Mouse (Mus musculus) cerebellum, adult 2 months (tissue): ENCODE data around the gene Ky. TPM values are rescaled to one million over a fixed set of nuclear protein-coding genes. Genes with fewer than 3 reads are reported as not detected.

Source experiments
- DNase-seq, 2 experiments: peaks; one replicate each; pipeline ENCODE4 v3.0.0; 2021
- H3K27ac ChIP-seq: fragments of 200-500 bp; 2 replicates; pipeline ENCODE4 v1.5.1; 2012; ENCODE audit warnings: low read length, control low read depth, inconsistent platforms; ENCODE audit not compliant: insufficient read depth
- H3K27me3 ChIP-seq: fragments of 200-500 bp; 2 replicates; pipeline ENCODE4 v1.6.1; 2012; ENCODE audit warnings: inconsistent platforms, mild to moderate bottlenecking, low read length, moderate library complexity; ENCODE audit not compliant: control insufficient read depth, insufficient read depth
- H3K4me1 ChIP-seq: fragments of 200-500 bp; 2 replicates; pipeline ENCODE4 v1.6.1; 2011; ENCODE audit warnings: low read length; ENCODE audit not compliant: control insufficient read depth, insufficient read depth
- H3K4me3 ChIP-seq: fragments of 200-500 bp; replicated peaks from 2 replicates; pipeline ENCODE3; 2011; ENCODE audit warnings: mild to moderate bottlenecking, low read depth, low read length, control low read depth; ENCODE audit not compliant: insufficient read depth
- CTCF ChIP-seq: fragments of 200-500 bp; IDR thresholded peaks from 2 replicates; pipeline ENCODE4 v1.5.1; 2011; ENCODE audit warnings: low read depth, mild to moderate bottlenecking, control low read depth, low read length, moderate library complexity, borderline replicate concordance; ENCODE audit not compliant: insufficient read depth
- POLR2A ChIP-seq: fragments of 200-500 bp; IDR thresholded peaks from 2 replicates; pipeline ENCODE4 v1.6.1; 2011; ENCODE audit warnings: low read length, control low read depth, borderline replicate concordance; ENCODE audit not compliant: insufficient read depth
- WGBS: fragments of 180-500 bp; shearing (Covaris S2); methylation state at CpG from one replicate; pipeline ENCODE4 v1.1.7; 2018; 5-methylcytosine and 5-hydroxymethylcytosine counted together
- polyA plus RNA-seq: library from polyadenylated mRNA; depleted of rRNA; stranded (reverse); fragments of >200 nt; gene quantifications from 2 replicates; pipeline ENCODE4 v1.2.3, GENCODE M21; 2012

The Ky gene
- polyA plus RNA-seq, 1 experiment = 3.7 TPM

DNA sequence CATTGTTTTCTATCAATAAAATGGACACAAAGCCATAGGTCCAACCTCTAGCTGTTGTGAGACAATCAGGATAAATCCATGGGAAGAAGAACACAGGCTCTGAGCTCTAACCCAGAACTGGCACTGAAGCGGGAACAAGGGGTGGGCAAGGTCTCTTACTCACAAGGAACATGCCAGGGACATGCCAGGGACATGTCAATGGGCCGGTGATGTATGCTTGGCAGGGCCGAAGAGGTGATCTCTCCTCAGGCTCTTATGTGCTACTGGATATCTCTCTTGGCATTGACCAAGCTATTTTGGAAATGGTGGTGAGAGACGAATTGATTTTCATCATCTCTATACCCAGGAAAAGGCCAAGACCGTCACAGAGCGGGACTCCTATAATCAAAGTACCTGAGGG, 6.8 kb upstream of the Ky start:
- Histone ChIP-seq H3K27me3 (no peaks in the 10 kb centered on the region), H3K4me3 (no peak overlapping the region), H3K27ac (no peak overlapping the region), H3K4me1 (peaks cover 31% of the 10 kb centered on the region)
- TF ChIP-seq CTCF (no peak), POLR2A (no peak)
- WGBS = 84% methylated on average over 6 of the region's 6 CpGs
- peak in 1 of 2 experiments; percentile 15 for DNase-seq

DNA sequence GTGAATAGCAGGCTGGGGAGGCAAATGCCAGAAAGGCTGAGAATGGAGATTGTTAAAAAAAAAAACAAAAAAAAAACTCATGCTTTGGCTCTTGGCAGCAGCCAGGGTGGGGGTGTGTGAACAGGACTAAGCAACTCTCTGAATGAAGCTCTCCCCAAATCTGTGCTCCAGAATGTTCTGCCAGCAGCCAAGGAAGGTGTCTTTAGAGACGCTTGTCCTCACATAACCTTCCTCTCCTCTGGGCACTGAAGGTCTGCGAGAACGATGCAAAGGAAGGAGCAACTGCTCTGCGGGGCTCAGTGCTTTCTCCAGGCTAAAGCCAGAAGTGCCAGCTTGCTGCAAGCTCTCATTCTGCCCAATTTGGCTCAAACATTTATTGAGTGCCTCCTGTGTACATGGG, 6.3 kb upstream of the Ky start:
- Histone ChIP-seq H3K27ac (no peak overlapping the region), H3K4me1 (peaks cover 31% of the 10 kb centered on the region), H3K27me3 (no peaks in the 10 kb centered on the region), H3K4me3 (no peak overlapping the region)
- TF ChIP-seq CTCF (no peak), POLR2A (no peak)
- DNase-seq = peak; percentile 36 to 55
- WGBS = 16% methylated on average over 4 of the region's 4 CpGs

DNA sequence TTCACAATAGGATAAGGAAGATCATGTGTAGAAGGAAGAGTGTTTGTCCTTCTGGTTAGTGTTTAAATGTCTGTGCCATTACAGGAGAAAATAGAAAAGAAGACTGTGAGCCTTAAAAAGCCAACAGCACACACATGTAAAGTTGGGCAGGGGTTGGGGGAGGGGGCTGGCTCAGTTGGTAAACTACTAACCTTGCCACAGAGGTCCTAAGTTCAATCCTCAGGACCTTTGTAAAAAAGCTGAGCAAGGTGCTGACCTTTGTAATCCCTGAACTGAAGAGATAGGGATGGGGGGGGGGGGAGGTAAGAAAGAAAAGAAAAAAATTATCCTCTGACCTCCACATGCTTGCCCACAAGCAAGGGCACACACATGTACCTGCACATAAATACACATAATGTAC, 5.8 kb upstream of the Ky start:
- H3K27me3 ChIP-seq = no peaks in the 10 kb centered on the region
- TF ChIP-seq CTCF (no peak), POLR2A (no peak)
- H3K27ac ChIP-seq = no peak overlapping the region
- DNase-seq = no peak
- H3K4me1 ChIP-seq = peaks cover 33% of the 10 kb centered on the region
- H3K4me3 ChIP-seq = no peak overlapping the region

DNA sequence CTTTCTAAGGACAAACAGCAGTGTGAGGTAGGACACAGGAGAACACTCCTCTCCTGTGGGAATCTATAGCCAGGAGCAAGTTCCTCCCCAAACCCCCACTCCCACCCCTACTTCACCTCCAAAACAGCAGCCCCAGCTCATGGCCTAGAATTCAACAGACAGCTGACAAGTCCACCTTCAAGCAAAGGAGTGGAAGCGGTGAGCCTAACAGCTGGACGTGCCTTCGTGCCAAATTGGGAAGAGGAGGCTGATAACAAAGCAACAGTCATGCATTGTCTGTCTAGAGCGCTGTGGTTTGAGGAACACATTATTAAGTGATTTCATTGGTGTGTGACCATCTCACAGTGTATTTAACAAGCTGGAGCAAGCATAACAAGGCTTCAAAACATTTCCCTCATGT, 4.4 kb upstream of the Ky start:
- TF ChIP-seq CTCF (no peak), POLR2A (no peak)
- no peaks in the 10 kb centered on the region for H3K27me3 ChIP-seq
- no peak for DNase-seq
- peaks cover 35% of the 10 kb centered on the region for H3K4me1 ChIP-seq
- WGBS = 79% methylated on average over 4 of the region's 4 CpGs
- no peak overlapping the region for H3K4me3 ChIP-seq
- no peak overlapping the region for H3K27ac ChIP-seq

DNA sequence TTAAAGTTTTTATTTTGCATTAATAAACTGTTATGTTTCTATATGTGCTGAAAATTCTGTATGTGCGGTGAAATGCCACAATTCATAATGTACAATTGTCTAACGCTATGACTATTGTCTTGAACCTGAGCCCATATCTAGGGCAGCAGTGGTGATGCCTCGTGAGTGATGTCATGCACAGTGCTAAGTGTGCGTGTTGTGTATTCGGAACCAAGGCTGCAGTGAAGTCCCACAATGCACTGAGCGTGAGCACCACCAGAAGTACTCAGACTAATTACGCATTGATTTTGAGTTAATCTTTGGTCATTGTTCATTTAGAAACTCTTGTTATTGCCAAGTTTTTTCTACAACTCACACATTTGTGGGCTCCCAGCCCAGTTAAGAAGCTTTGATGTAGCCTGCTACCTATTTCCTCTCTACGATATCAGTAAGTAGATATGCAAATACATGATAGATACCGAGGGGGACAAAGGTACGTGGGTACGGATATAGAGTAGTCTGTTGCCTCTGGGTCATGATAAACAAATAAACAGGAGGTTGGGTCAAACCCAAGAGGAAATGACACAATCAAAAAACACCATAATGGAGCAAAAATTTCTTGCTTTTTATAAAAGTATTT, 3.4 kb upstream of the Ky start:
- WGBS = 91% methylated on average over 11 of the region's 11 CpGs
- no peak overlapping the region for H3K4me3 ChIP-seq
- peaks cover 25% of the 10 kb centered on the region for H3K4me1 ChIP-seq
- no peaks in the 10 kb centered on the region for H3K27me3 ChIP-seq
- TF ChIP-seq CTCF (no peak), POLR2A (no peak)
- H3K27ac ChIP-seq = no peak overlapping the region
- DNase-seq = no peak

DNA sequence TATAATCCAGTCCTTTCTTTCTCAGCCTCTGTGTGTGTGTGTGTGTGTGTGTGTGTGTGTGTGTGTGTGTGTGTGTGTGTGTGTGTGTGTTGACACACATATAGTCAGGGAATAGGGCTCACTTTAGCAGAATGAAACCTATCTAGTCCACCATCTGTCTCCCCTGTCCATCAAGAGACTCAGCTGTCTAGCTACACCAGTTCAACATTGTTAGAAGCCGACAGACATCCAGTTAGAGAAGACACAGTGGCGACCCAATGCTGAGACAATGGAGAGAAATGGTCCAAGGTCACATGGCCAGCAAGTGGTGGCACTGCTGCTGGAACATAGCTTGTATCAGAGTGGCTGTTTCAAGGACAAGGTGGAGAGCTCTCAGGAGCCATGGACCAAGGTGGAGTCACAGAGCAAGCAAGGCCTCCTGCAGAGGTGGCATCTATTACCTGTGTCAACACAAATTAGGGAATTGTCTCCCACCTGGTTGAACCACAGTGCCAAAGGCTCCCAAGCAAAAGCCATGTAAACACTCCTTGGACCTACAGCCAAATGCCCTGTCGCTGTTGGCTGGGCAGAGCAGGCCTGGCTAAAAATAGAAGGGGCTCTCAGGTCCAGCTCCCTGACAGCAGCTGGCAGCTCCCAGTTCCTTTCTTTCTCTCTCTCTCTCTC, 703 bp upstream of the Ky start:
- peak; percentile 40 to 64 for DNase-seq
- TF ChIP-seq CTCF = no peak
- TF ChIP-seq POLR2A = no peak
- WGBS = 38% methylated on average over 3 of the region's 3 CpGs
- H3K27ac ChIP-seq = no peak overlapping the region
- peaks cover 8% of the 10 kb centered on the region for H3K4me1 ChIP-seq
- no peak overlapping the region for H3K4me3 ChIP-seq
- no peaks in the 10 kb centered on the region for H3K27me3 ChIP-seq

DNA sequence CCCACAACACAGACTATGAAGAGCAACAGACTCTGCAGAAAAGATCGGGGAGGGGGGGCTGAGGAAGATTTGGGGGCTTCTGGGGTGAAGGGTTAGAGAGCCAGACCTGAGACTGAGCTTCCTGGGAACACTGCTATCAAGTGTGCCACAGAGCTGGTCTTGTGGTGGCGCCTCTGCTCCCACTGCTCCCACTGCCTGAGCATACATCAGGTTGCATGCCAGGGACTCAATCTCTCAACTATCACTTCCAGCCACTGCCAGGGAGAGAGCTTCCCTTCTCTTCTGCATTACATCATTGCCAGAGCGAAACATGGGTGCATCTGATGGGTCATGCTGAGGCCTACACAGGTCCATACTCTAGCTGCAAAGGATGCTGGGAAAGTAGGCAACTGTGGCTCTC, 2.8 kb downstream of the Ky start:
- H3K27me3 ChIP-seq = no peaks in the 10 kb centered on the region
- DNase-seq = no peak
- H3K4me1 ChIP-seq = peaks cover 19% of the 10 kb centered on the region
- 99% methylated on average over 3 of the region's 3 CpGs for WGBS
- TF ChIP-seq CTCF = no peak
- no peak for TF ChIP-seq POLR2A
- no peak overlapping the region for H3K4me3 ChIP-seq
- H3K27ac ChIP-seq = no peak overlapping the region

DNA sequence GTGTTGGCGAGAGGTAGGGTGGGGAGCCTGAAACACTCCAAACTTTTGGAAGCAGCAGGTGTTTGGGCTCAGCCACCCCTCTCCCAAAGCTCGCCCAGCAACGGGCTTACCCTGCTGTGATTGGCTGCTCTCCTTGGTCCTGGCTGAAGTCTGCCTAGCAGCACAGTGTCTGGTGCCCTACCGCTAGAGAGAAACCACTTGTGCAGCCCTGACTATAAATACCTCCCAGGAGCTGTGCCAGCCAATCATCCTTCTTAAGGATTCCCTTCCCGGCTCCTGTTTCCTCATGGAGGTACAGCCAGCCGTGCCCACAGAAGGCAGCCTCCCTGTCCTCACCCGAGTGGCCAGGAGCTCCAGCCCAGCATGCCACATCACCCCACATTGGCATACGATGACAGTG, 5.9 kb downstream of the Ky start:
- TF ChIP-seq CTCF (no peak), POLR2A (no peak)
- DNase-seq = peak; percentile 44 to 70
- 9% methylated on average over 8 of the region's 8 CpGs for WGBS

More for the DNA sequence above, 5.9 kb downstream of the Ky start:
- H3K4me1 ChIP-seq = peaks cover 11% of the 10 kb centered on the region
- H3K4me3 ChIP-seq = no peak overlapping the region
- H3K27me3 ChIP-seq = no peaks in the 10 kb centered on the region
- no peak overlapping the region for H3K27ac ChIP-seq
